Mouse (Mus musculus): ENCODE data around the gene Krtap19-5. TPM values are rescaled to one million over a fixed set of nuclear protein-coding genes. Genes with fewer than 3 reads are reported as not detected.

Krtap19-5 gene
- not detected in 2 replicates for polyA plus RNA-seq (2015; fragmentation: Nextera tagmentation; extraction: Ambion mirVana)

DNA sequence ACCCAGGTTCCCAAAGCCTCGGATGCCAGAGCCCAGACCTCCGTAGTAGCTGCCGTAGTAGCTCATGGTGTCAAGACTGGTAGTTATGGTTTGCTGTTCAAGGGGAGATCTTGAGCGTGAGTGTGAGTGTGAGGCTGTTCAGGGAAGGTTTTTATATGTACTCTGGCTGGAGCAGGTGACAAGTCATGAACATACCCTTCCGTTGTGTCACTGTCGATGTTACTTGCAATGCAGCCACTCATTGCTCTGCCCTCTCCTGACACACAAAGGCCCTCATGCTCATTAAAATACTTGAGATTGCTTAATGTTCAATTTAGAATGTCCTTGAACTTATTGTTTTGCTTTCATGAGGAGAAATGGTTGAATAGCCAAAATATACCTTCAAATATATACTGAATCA lies at the start of gene Krtap19-5:
TSS of gene Krtap19-5 (minus strand) at position 101 of the 400 bp plus-strand sequence.
- ATAC-seq (replicated peaks; ENCODE audit: low FRiP score, low read depth) (no peak), DNase-seq (ENCODE audit: low spot score) (no peak)
- no peak for TF ChIP-seq CTCF (IDR thresholded peaks at IDR 0.05; ENCODE audit: low read depth)
- WGBS: 93% methylated on average over 6 of the region's 6 CpGs
- no peak within 1 kb of the TSS for H3K9ac ChIP-seq (ENCODE audit: low read depth, low read length)
- no peaks in the 10 kb centered on the region for H3K9me3 ChIP-seq (replicated peaks; ENCODE audit: low read length)
- H3K27me3 ChIP-seq (ENCODE audit: insufficient read depth, low read length): no peaks in the 10 kb centered on the region
- H3K36me3 ChIP-seq (ENCODE audit: insufficient read depth, low read length): no peaks in the 10 kb centered on the region
- H3K27ac ChIP-seq: no peak within 1 kb of the TSS
- H3K4me1 ChIP-seq (replicated peaks; ENCODE audit: insufficient read depth, low read length): no peaks in the 10 kb centered on the region
- H3K4me3 ChIP-seq (replicated peaks; ENCODE audit: low read depth, low read length): no peak within 1 kb of the TSS
- no peak within 1 kb of the TSS for H3K4me2 ChIP-seq (ENCODE audit: low read length)

- no peak for ATAC-seq (replicated peaks; ENCODE audit: low FRiP score, low read depth)
Measured at GRCm38 (mm10) chr16:88941106-88941505, 44.8 kb upstream of the Krtap19-5 start.

GRCm38 (mm10) chr16:88938252-88938651 lies 42.0 kb upstream of the Krtap19-5 start:
- Histone ChIP-seq H3K4me1 (replicated peaks; ENCODE audit: insufficient read depth, low read length) (no peaks in the 10 kb centered on the region), H3K36me3 (ENCODE audit: insufficient read depth, low read length) (no peaks in the 10 kb centered on the region), H3K4me3 (replicated peaks; ENCODE audit: low read depth, low read length) (no peak overlapping the region), H3K9me3 (replicated peaks; ENCODE audit: low read length) (no peaks in the 10 kb centered on the region), H3K9ac (ENCODE audit: low read depth, low read length) (no peak overlapping the region), H3K27ac (no peak overlapping the region), H3K4me2 (ENCODE audit: low read length) (no peak overlapping the region), H3K27me3 (ENCODE audit: insufficient read depth, low read length) (no peaks in the 10 kb centered on the region)
- DNase-seq (ENCODE audit: low spot score) (peak; percentile 15), ATAC-seq (replicated peaks; ENCODE audit: low FRiP score, low read depth) (no peak)
- TF ChIP-seq CTCF (IDR thresholded peaks at IDR 0.05; ENCODE audit: low read depth): peak; percentile 53
- WGBS: 68% methylated on average over 7 of the region's 7 CpGs

More at GRCm38 (mm10) chr16:88941106-88941505, 44.8 kb upstream of the Krtap19-5 start:
- H3K27ac ChIP-seq: no peak overlapping the region
- H3K36me3 ChIP-seq (ENCODE audit: insufficient read depth, low read length): no peaks in the 10 kb centered on the region
- no peaks in the 10 kb centered on the region for H3K4me1 ChIP-seq (replicated peaks; ENCODE audit: insufficient read depth, low read length)
- no peak for TF ChIP-seq CTCF (IDR thresholded peaks at IDR 0.05; ENCODE audit: low read depth)
- DNase-seq (ENCODE audit: low spot score): no peak
- 84% methylated on average over 6 of the region's 6 CpGs for WGBS
- no peaks in the 10 kb centered on the region for H3K9me3 ChIP-seq (replicated peaks; ENCODE audit: low read length)
- no peak overlapping the region for H3K4me2 ChIP-seq (ENCODE audit: low read length)
- no peak overlapping the region for H3K4me3 ChIP-seq (replicated peaks; ENCODE audit: low read depth, low read length)
- no peaks in the 10 kb centered on the region for H3K27me3 ChIP-seq (ENCODE audit: insufficient read depth, low read length)
- H3K9ac ChIP-seq (ENCODE audit: low read depth, low read length): no peak overlapping the region

- Histone ChIP-seq H3K9me3 (replicated peaks; ENCODE audit: low read length) (no peaks in the 10 kb centered on the region), H3K9ac (ENCODE audit: low read depth, low read length) (no peak within 1 kb of the TSS), H3K4me2 (ENCODE audit: low read length) (no peak within 1 kb of the TSS), H3K4me3 (replicated peaks; ENCODE audit: low read depth, low read length) (no peak within 1 kb of the TSS), H3K27ac (no peak within 1 kb of the TSS), H3K27me3 (ENCODE audit: insufficient read depth, low read length) (no peaks in the 10 kb centered on the region), H3K36me3 (ENCODE audit: insufficient read depth, low read length) (no peaks in the 10 kb centered on the region), H3K4me1 (replicated peaks; ENCODE audit: insufficient read depth, low read length) (no peaks in the 10 kb centered on the region)
- no peak for DNase-seq (ENCODE audit: low spot score)
- ATAC-seq (replicated peaks; ENCODE audit: low FRiP score, low read depth): no peak
- 79% methylated on average over 3 of the region's 3 CpGs for WGBS
- no peak for TF ChIP-seq CTCF (IDR thresholded peaks at IDR 0.05; ENCODE audit: low read depth)
Measured at GRCm38 (mm10) chr16:88932165-88932564, 35.9 kb upstream of the Krtap19-5 start, which contains the start of gene Krtap19-9b. Gene Krtap19-9b (minus strand): TSS chr16:88932265.

- ATAC-seq (replicated peaks; ENCODE audit: low FRiP score, low read depth) (no peak), DNase-seq (ENCODE audit: low spot score) (no peak)
- no peak overlapping the region for H3K4me3 ChIP-seq (replicated peaks; ENCODE audit: low read depth, low read length)
- no peak overlapping the region for H3K4me2 ChIP-seq (ENCODE audit: low read length)
- H3K27me3 ChIP-seq (ENCODE audit: insufficient read depth, low read length): no peaks in the 10 kb centered on the region
- no peak for TF ChIP-seq CTCF (IDR thresholded peaks at IDR 0.05; ENCODE audit: low read depth)
- H3K4me1 ChIP-seq (replicated peaks; ENCODE audit: insufficient read depth, low read length): no peaks in the 10 kb centered on the region
- no peaks in the 10 kb centered on the region for H3K36me3 ChIP-seq (ENCODE audit: insufficient read depth, low read length)
- WGBS: 84% methylated on average over 6 of the region's 6 CpGs
- no peak overlapping the region for H3K9ac ChIP-seq (ENCODE audit: low read depth, low read length)
- H3K9me3 ChIP-seq (replicated peaks; ENCODE audit: low read length): no peaks in the 10 kb centered on the region
- no peak overlapping the region for H3K27ac ChIP-seq
Measured at GRCm38 (mm10) chr16:88886870-88887269, 9.4 kb downstream of the Krtap19-5 start.

GRCm38 (mm10) chr16:88884989-88885388 lies 11.3 kb downstream of the Krtap19-5 start, which contains the start of gene Krtap19-4:
Gene Krtap19-4 (minus strand): TSS chr16:88885089.
- no peaks in the 10 kb centered on the region for H3K4me1 ChIP-seq (replicated peaks; ENCODE audit: insufficient read depth, low read length)
- no peaks in the 10 kb centered on the region for H3K36me3 ChIP-seq (ENCODE audit: insufficient read depth, low read length)
- WGBS: 90% methylated on average over 5 of the region's 5 CpGs
- DNase-seq (ENCODE audit: low spot score) (no peak), ATAC-seq (replicated peaks; ENCODE audit: low FRiP score, low read depth) (no peak)
- no peak within 1 kb of the TSS for H3K9ac ChIP-seq (ENCODE audit: low read depth, low read length)
- H3K9me3 ChIP-seq (replicated peaks; ENCODE audit: low read length): no peaks in the 10 kb centered on the region
- TF ChIP-seq CTCF (IDR thresholded peaks at IDR 0.05; ENCODE audit: low read depth): no peak
- no peak within 1 kb of the TSS for H3K27ac ChIP-seq
- H3K4me3 ChIP-seq (replicated peaks; ENCODE audit: low read depth, low read length): no peak within 1 kb of the TSS
- H3K4me2 ChIP-seq (ENCODE audit: low read length): no peak within 1 kb of the TSS
- no peaks in the 10 kb centered on the region for H3K27me3 ChIP-seq (ENCODE audit: insufficient read depth, low read length)

DNA sequence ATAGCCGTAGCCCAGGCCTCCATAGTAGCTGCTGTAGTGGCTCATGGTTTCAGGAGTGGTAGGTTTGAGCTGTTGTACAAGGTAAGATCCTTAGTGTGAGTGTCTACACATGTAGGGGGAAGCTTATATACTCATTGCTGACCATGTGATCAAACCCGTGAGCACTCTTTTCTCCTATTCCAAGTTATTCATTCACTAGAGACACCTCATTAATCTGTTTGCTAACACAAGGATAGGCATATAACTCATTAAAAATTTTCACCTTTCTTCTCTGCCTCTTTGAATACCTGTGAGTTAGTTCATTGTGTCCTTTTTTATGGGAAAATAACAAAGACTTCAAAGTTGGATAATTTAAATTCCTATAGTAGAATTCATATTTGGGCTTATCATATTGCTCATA lies 18.3 kb downstream of the Krtap19-5 start, which contains the start of gene Krtap19-3:
TSS of gene Krtap19-3 (minus strand) at position 101 of the 400 bp plus-strand sequence.
- H3K27ac ChIP-seq: no peak within 1 kb of the TSS
- no peak for DNase-seq (ENCODE audit: low spot score)
- H3K9me3 ChIP-seq (replicated peaks; ENCODE audit: low read length): no peaks in the 10 kb centered on the region
- TF ChIP-seq CTCF (IDR thresholded peaks at IDR 0.05; ENCODE audit: low read depth): no peak
- WGBS: 74% methylated on average over 2 of the region's 2 CpGs
- no peaks in the 10 kb centered on the region for H3K4me1 ChIP-seq (replicated peaks; ENCODE audit: insufficient read depth, low read length)
- ATAC-seq (replicated peaks; ENCODE audit: low FRiP score, low read depth): no peak
- H3K36me3 ChIP-seq (ENCODE audit: insufficient read depth, low read length): no peaks in the 10 kb centered on the region
- H3K4me2 ChIP-seq (ENCODE audit: low read length): no peak within 1 kb of the TSS
- H3K9ac ChIP-seq (ENCODE audit: low read depth, low read length): no peak within 1 kb of the TSS
- no peak within 1 kb of the TSS for H3K4me3 ChIP-seq (replicated peaks; ENCODE audit: low read depth, low read length)
- H3K27me3 ChIP-seq (ENCODE audit: insufficient read depth, low read length): no peaks in the 10 kb centered on the region

All from kidney, postnatal 0 days (tissue).